Mouse (Mus musculus): Measurements from ENCODE around the gene Insrr. TPM values are rescaled to one million over a fixed set of nuclear protein-coding genes. Genes with fewer than 3 reads are reported as not detected.
A peak's percentile ranks its signal among the peaks of the same experiment; 100 is the strongest.

Insrr gene
- polyA plus RNA-seq, 1 experiment: 0.27 TPM

DNA sequence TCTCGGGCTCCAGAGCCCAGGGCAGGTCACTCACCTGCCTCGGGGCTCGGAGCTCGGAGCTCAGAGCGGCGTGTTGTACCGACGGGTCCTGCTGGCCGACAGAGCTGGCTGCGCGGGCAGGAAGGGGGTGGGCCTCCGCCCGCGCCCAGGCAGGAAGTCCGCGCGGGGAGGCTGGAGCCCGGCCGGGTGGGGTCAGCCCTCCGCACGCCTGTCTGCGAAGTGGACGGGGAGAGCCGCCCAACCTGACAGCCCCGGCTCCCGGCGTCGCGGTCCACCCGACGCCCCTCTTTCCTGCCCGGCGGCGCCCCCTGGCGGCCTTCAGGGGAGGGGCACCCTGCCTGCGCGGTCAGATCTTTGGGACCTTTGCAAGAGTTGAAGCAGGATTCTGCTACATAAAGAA lies 27.9 kb upstream of the Insrr start:
- TF ChIP-seq CTCF (IDR thresholded peaks at IDR 0.05; ENCODE audit: extremely low read depth, insufficient read depth, low read length): peak; percentile 20; the same call in 1 of the 2 replicates
- TF ChIP-seq POLR2A (IDR thresholded peaks at IDR 0.05; ENCODE audit: extremely low read depth, insufficient read depth, low read length): no peak
- Histone ChIP-seq H3K4me1 (ENCODE audit: control insufficient read depth, insufficient read depth, low read length) (no peaks in the 10 kb centered on the region), H3K4me3 (ENCODE audit: insufficient read depth, low read length) (peak overlapping the region; percentile 25), H3K27ac (ENCODE audit: insufficient read depth, low read length) (peak overlapping the region; percentile 75)

DNA sequence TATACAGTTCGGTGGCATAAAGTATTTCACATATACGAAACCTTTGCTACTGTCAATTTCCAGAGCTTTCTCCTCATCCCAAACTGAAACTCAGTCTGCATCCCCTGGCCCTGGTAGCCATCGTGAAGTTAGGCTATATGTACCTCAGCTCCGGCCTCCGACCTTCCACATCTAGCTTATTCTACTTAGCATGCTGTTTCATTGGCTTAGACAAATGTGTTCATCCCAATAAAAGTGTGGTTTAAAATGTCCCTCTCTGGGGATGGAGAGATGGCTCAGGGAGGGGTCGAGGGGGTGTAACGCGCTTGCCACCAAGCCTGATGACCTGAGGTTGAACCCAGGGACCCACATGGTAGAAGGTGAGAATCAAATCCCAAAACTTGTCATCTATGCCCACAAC lies 27.2 kb upstream of the Insrr start:
- no peaks in the 10 kb centered on the region for H3K4me1 ChIP-seq (ENCODE audit: control insufficient read depth, insufficient read depth, low read length)
- no peak overlapping the region for H3K27ac ChIP-seq (ENCODE audit: insufficient read depth, low read length)
- H3K4me3 ChIP-seq (ENCODE audit: insufficient read depth, low read length): no peak overlapping the region
- TF ChIP-seq POLR2A (IDR thresholded peaks at IDR 0.05; ENCODE audit: extremely low read depth, insufficient read depth, low read length) (no peak), CTCF (IDR thresholded peaks at IDR 0.05; ENCODE audit: extremely low read depth, insufficient read depth, low read length) (no peak)

DNA sequence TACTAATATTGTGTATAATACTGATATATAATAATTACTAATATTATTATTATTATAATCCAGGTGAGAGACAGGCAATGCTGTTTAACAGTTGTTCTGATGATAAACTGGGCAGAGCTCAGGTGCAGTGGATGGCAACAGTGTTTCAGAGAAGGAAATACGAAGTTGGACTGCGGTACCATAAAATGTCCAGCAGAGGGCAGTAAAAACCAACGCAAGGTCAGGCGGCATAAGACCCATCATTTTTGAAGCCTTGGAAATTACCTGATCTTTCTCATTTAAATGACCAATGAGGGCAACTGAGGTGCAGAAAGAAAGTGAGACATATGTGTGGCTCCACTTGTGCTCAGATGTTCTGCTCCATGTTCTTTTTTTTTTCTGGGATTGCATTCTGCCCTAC lies 26.5 kb upstream of the Insrr start:
- no peak overlapping the region for H3K4me3 ChIP-seq (ENCODE audit: insufficient read depth, low read length)
- no peak overlapping the region for H3K27ac ChIP-seq (ENCODE audit: insufficient read depth, low read length)
- no peaks in the 10 kb centered on the region for H3K4me1 ChIP-seq (ENCODE audit: control insufficient read depth, insufficient read depth, low read length)
- TF ChIP-seq POLR2A (IDR thresholded peaks at IDR 0.05; ENCODE audit: extremely low read depth, insufficient read depth, low read length) (no peak), CTCF (IDR thresholded peaks at IDR 0.05; ENCODE audit: extremely low read depth, insufficient read depth, low read length) (peak; percentile 81)

DNA sequence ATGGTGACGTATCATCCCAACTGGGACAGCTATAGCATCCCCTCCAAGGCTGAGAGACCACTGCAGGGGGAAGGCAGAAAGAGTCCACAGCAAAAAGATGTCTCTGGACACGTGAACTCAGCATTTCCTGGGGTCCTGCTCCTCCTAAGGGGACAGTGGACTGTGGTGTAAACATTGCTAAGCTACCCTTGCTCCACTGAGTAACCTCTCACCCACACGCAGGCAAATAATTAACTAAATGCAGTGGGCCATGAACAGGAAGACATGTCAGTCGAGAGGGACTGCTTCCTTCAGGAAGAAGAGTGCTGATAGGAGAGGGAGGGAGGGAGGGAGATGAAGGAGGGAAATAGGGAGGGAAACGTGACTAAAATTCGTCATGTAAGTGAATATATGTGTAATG lies 25.7 kb upstream of the Insrr start:
- Histone ChIP-seq H3K27ac (ENCODE audit: insufficient read depth, low read length) (no peak overlapping the region), H3K4me3 (ENCODE audit: insufficient read depth, low read length) (no peak overlapping the region), H3K4me1 (ENCODE audit: control insufficient read depth, insufficient read depth, low read length) (no peaks in the 10 kb centered on the region)
- TF ChIP-seq POLR2A (IDR thresholded peaks at IDR 0.05; ENCODE audit: extremely low read depth, insufficient read depth, low read length) (no peak), CTCF (IDR thresholded peaks at IDR 0.05; ENCODE audit: extremely low read depth, insufficient read depth, low read length) (no peak)

GRCm38 (mm10) chr3:87778283-87778682 lies 18.5 kb upstream of the Insrr start:
- H3K4me3 ChIP-seq (ENCODE audit: insufficient read depth, low read length): no peak overlapping the region

DNA sequence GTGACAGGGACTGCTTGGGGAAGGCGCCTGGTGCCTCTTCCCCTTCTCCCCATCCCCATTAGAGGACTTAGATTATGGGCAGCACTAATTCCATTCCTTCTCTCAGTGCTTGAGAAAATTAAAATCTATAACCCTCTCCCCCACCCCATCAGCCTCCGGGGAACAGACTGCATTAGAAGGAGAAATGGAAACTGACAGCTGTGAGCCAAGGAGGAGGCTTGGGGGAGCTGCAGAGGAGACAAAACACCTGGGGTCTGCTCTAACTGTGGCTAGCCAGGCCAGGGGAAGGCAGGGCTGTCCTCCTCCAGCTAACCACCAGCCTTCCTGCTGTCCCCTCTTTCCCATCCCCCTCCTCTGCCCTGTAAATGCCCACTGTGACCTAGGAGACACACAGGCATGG lies 17.7 kb upstream of the Insrr start:
- Histone ChIP-seq H3K27ac (ENCODE audit: insufficient read depth, low read length) (no peak overlapping the region), H3K4me1 (ENCODE audit: control insufficient read depth, insufficient read depth, low read length) (no peaks in the 10 kb centered on the region), H3K4me3 (ENCODE audit: insufficient read depth, low read length) (no peak overlapping the region)
- TF ChIP-seq POLR2A (IDR thresholded peaks at IDR 0.05; ENCODE audit: extremely low read depth, insufficient read depth, low read length) (no peak), CTCF (IDR thresholded peaks at IDR 0.05; ENCODE audit: extremely low read depth, insufficient read depth, low read length) (no peak)

More at GRCm38 (mm10) chr3:87778283-87778682, 18.5 kb upstream of the Insrr start:
- H3K27ac ChIP-seq (ENCODE audit: insufficient read depth, low read length): no peak overlapping the region
- TF ChIP-seq CTCF (IDR thresholded peaks at IDR 0.05; ENCODE audit: extremely low read depth, insufficient read depth, low read length) (no peak), POLR2A (IDR thresholded peaks at IDR 0.05; ENCODE audit: extremely low read depth, insufficient read depth, low read length) (no peak)
- no peaks in the 10 kb centered on the region for H3K4me1 ChIP-seq (ENCODE audit: control insufficient read depth, insufficient read depth, low read length)

DNA sequence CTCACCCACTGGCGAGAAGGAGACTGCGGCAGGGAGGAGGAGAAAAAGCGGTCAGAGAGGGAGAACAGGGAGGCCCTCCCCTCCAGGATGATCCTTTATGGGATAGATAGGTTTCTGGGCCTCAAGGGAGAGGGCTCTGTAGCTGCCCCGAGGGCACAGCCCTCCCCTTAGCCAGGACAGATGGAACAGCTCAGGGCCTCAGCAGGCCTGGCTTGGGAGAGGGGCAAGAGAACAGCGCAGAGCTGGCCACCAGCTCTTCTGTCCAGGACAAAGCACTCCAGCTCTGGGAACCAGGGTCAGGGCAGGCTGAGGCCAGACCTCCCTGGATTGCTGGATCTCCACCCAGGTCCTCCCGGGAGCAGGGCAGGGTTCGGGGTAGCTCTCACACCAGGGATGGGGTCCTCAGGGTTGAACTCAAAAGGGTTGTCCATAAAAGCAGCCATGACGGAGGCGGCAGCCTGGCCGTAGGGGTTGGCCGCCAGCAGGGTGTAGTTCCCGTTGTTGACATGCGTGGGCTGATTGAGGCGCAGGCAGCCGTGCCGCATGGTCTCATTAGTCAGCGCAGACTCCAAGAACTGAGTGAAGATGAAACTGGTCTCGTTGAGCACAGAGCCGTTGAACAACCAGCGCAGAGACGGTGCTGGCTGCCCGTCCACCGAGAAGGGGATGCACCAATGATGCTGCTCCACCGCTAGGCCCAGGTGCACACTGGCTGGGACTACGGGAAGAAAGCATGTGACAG lies 13.3 kb upstream of the Insrr start:
- Histone ChIP-seq H3K4me3 (ENCODE audit: insufficient read depth, low read length) (no peak overlapping the region), H3K27ac (ENCODE audit: insufficient read depth, low read length) (no peak overlapping the region), H3K4me1 (ENCODE audit: control insufficient read depth, insufficient read depth, low read length) (no peaks in the 10 kb centered on the region)

DNA sequence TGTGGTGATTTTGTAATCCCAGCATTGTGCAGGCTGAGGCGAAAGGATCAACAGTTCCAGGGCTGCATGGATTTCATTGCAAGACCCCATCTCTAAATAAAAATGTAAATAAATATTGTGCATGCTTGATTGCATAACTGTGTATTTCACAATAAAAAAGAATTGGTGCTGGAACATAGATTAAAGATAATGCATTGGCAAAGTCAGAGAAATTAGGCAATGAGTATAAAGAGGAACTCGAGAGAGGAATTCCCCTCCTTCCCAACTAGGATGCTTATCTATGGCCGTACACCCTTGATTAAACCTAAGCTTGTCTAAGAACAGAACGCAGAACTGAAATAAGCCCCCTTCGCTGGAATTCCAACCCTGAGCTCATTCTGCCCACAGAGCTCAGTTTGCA lies 11.6 kb upstream of the Insrr start:
- Histone ChIP-seq H3K4me1 (ENCODE audit: control insufficient read depth, insufficient read depth, low read length) (no peaks in the 10 kb centered on the region), H3K27ac (ENCODE audit: insufficient read depth, low read length) (no peak overlapping the region), H3K4me3 (ENCODE audit: insufficient read depth, low read length) (no peak overlapping the region)
- TF ChIP-seq POLR2A (IDR thresholded peaks at IDR 0.05; ENCODE audit: extremely low read depth, insufficient read depth, low read length) (no peak), CTCF (IDR thresholded peaks at IDR 0.05; ENCODE audit: extremely low read depth, insufficient read depth, low read length) (no peak)

More for the DNA sequence above, 13.3 kb upstream of the Insrr start:
- TF ChIP-seq POLR2A (IDR thresholded peaks at IDR 0.05; ENCODE audit: extremely low read depth, insufficient read depth, low read length) (no peak), CTCF (IDR thresholded peaks at IDR 0.05; ENCODE audit: extremely low read depth, insufficient read depth, low read length) (no peak)

DNA sequence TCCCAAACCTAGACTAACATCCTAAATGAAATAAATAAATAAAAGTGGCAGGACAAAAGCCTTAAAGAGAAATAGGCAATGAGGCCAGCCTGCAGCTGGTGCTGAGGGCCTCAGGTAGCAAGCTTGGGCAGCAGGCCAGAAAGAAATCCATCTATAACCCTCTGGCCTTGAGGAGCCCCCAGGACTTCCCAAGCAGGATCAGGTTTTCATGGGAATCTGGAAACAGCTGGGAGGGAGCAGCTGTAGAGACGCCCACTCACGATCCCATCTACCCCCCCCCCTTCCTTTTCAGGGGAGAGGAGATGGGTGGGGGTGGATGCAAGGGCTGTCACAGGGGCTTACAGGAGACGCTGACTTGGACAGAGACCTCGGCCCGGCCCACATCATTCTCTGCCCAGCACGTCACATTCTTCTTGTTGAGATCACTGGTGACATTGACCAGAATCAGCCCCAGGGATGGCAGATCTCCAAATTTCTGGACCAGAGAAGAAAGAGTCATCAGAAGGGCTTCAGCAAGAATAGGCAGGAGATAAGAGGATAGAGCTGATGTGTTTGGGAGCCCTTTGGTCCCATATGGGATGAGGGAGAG lies 11.0 kb upstream of the Insrr start:
- no peaks in the 10 kb centered on the region for H3K4me1 ChIP-seq (ENCODE audit: control insufficient read depth, insufficient read depth, low read length)
- no peak overlapping the region for H3K27ac ChIP-seq (ENCODE audit: insufficient read depth, low read length)
- TF ChIP-seq CTCF (IDR thresholded peaks at IDR 0.05; ENCODE audit: extremely low read depth, insufficient read depth, low read length) (no peak), POLR2A (IDR thresholded peaks at IDR 0.05; ENCODE audit: extremely low read depth, insufficient read depth, low read length) (no peak)
- H3K4me3 ChIP-seq (ENCODE audit: insufficient read depth, low read length): no peak overlapping the region

GRCm38 (mm10) chr3:87789248-87789647 lies 7.5 kb upstream of the Insrr start:
- H3K27ac ChIP-seq (ENCODE audit: insufficient read depth, low read length): no peak overlapping the region
- no peak for TF ChIP-seq POLR2A (IDR thresholded peaks at IDR 0.05; ENCODE audit: extremely low read depth, insufficient read depth, low read length)
- TF ChIP-seq CTCF (IDR thresholded peaks at IDR 0.05; ENCODE audit: extremely low read depth, insufficient read depth, low read length): no peak
- no peak overlapping the region for H3K4me3 ChIP-seq (ENCODE audit: insufficient read depth, low read length)
- H3K4me1 ChIP-seq (ENCODE audit: control insufficient read depth, insufficient read depth, low read length): no peaks in the 10 kb centered on the region

Measured in cortical plate, adult 2 months (tissue).